Mouse (Mus musculus) midbrain, postnatal 0 days (tissue): ENCODE measurements at regions not wholly inside any gene's neighbourhood (a gene's known extent, or its start where the extent isn't known, plus 50 kb on each side); places are given as distances from the start of the nearest gene placed in this dataset.
"Not testable (repeated sequence)": the region's sequence is repeated elsewhere in the genome, so short reads cannot be mapped to it uniquely, and the experiment has no call there.

Experiments
- ATAC-seq: fragments of 200-750 bp; cut with Nextera tagmentation; 2 replicates; pipeline ENCODE4 v1.8.0; 2017; ENCODE audit warnings: moderate number of reproducible peaks, mild to moderate bottlenecking, moderate TSS enrichment, moderate library complexity; ENCODE audit not compliant: low FRiP score
- DNase-seq: peaks from one replicate; pipeline ENCODE4 v3.0.0-alpha.2; 2015; ENCODE audit warnings: low spot score
- H3K27ac ChIP-seq: fragments of 300-500 bp; sonication (generic); 2 replicates; pipeline ENCODE4 v1.5.1; 2014; ENCODE audit warnings: low read depth, mild to moderate bottlenecking, low read length, mixed read lengths
- H3K27me3 ChIP-seq: fragments of 300-500 bp; sonication (generic); 2 replicates; pipeline ENCODE4 v1.6.1; 2014; ENCODE audit warnings: low read length, control low read depth, mixed read lengths; ENCODE audit not compliant: insufficient read depth
- H3K36me3 ChIP-seq: fragments of 300-500 bp; sonication (generic); 2 replicates; pipeline ENCODE4 v1.6.1; 2014; ENCODE audit warnings: low read length, control low read depth, mixed read lengths; ENCODE audit not compliant: insufficient read depth
- H3K4me1 ChIP-seq: fragments of 300-500 bp; sonication (generic); 2 replicates; pipeline ENCODE4 v1.6.1; 2014; ENCODE audit warnings: mild to moderate bottlenecking, control low read depth, antibody characterized with exemption, low read length, mixed read lengths; ENCODE audit not compliant: insufficient read depth
- H3K4me2 ChIP-seq: fragments of 300-500 bp; sonication (generic); 2 replicates; pipeline ENCODE4 v1.6.1; 2014; ENCODE audit warnings: low read depth, mild to moderate bottlenecking, low read length, mixed read lengths; ENCODE audit not compliant: poor library complexity, severe bottlenecking
- H3K4me3 ChIP-seq: fragments of 300-500 bp; sonication (generic); 2 replicates; pipeline ENCODE4 v1.5.1; 2014; ENCODE audit warnings: low read depth, mild to moderate bottlenecking, low read length, moderate library complexity
- H3K9ac ChIP-seq: fragments of 300-500 bp; sonication (generic); replicated peaks from 2 replicates; pipeline ENCODE4 v1.6.1; 2014; ENCODE audit warnings: mild to moderate bottlenecking, low read length, moderate library complexity, mixed read lengths; ENCODE audit not compliant: poor library complexity, severe bottlenecking
- H3K9me3 ChIP-seq: fragments of 300-500 bp; sonication (generic); 2 replicates; pipeline ENCODE4 v1.6.1; 2016; ENCODE audit warnings: low read length, control low read depth
- CTCF ChIP-seq: IDR thresholded peaks from 2 replicates; pipeline ENCODE4 v1.5.1; 2016; ENCODE audit warnings: antibody characterized with exemption, mild to moderate bottlenecking
- WGBS: fragments of 180-500 bp; shearing (Covaris S2); extraction: QIAGEN DNeasy Blood & Tissue Kit; methylation state at CpG from one replicate; pipeline ENCODE4 v1.1.7; 2014; 5-methylcytosine and 5-hydroxymethylcytosine counted together

DNA sequence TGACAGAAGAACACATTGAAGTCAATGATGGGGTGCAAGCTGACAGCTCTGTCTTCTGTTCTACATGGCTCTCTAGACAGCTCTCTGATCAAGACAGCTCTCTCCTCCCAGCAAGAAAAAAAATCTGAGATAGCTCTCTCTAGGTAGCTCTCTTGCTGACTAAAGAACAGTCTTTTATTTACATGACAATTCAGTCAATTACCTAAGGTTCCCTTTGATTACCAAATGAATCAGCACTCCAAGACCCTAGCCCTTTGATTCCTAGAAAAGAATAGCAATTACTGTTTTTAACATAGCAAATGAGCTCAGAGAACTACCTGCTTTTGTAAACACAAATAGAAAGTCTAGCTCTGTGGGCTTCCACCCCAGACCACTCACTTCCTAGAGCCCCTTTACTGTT is 264.1 kb downstream of the Gm6685 start:
- Histone ChIP-seq H3K9me3 (no peaks in the 10 kb centered on the region), H3K27me3 (no peaks in the 10 kb centered on the region), H3K4me3 (no peak overlapping the region), H3K27ac (no peak overlapping the region), H3K9ac (no peak overlapping the region), H3K4me2 (no peak overlapping the region), H3K36me3 (no peaks in the 10 kb centered on the region), H3K4me1 (no peaks in the 10 kb centered on the region)
- DNase-seq (no peak), ATAC-seq (no peak)
- TF ChIP-seq CTCF = no peak

DNA sequence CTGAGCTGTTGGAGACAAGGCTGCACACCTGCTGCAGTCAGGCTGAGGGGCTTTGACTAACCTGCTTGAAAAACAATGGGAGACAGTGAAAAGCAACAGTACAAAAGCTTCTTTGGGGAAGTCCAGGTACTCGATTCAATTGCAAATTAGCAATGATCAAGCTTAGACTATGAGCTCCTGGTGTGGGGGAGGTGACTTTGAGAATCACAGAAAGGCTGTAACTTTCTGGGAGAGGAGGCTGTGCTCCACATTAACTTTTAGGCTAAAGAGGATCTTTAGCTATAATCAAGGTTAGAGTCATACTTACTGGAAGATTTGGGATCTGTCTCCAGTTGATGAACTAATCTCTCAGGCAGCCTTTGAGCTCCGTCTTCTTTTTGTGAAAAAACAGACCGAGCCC is 303.4 kb downstream of the Gm6685 start:
- H3K9me3 ChIP-seq, H3K27ac ChIP-seq, ATAC-seq, DNase-seq, H3K9ac ChIP-seq, H3K4me2 ChIP-seq, H3K4me3 ChIP-seq, H3K36me3 ChIP-seq, H3K4me1 ChIP-seq, H3K27me3 ChIP-seq: not testable (repeated sequence)
- WGBS = 87% methylated on average over 3 of the region's 3 CpGs

DNA sequence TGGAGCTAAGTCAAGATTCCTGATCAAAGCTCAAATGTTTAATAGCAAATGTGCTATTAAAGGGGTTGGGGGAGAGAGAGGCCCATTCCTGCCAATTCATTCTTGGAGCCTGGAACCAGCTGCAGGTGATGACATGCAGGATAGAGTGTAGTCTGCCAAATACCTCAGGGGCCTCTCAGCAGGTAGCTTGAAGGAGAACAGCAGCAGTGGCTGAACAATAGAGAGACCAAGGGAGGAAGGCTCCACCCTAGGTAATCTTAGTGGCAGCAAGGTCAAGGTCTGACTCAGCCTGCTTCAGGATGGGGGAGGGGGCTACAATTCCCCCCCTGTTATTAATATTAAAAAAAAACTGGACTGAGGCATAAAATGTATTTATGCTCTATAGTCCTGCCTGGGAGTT is 304.1 kb downstream of the Gm6685 start:
- H3K9ac ChIP-seq, DNase-seq, H3K27ac ChIP-seq, H3K36me3 ChIP-seq, ATAC-seq, H3K27me3 ChIP-seq, H3K4me3 ChIP-seq, H3K4me1 ChIP-seq, H3K4me2 ChIP-seq, H3K9me3 ChIP-seq: not testable (repeated sequence)

DNA sequence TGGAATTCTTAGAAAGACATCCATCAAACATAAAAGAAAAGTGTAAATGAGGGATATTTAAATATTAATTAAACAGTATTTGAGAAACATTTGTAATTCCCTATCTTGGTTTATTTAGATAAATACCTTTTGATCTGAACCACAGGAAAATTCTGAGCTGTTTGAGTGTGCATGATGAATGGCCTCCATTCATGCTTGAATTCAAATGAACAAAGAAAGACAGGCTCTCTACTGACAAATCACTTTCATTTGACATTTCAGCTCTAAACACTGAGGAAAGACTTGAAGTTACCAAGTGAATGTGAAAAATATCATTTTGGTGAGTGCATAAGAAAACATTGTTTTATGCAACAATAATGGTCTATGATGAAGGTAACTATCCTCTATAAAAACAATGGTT is 316.8 kb downstream of the Gm6685 start:
- H3K36me3 ChIP-seq = no peaks in the 10 kb centered on the region
- H3K4me3 ChIP-seq = no peak overlapping the region
- no peak for ATAC-seq
- H3K4me1 ChIP-seq = no peaks in the 10 kb centered on the region
- DNase-seq = peak; percentile 2
- no peak overlapping the region for H3K27ac ChIP-seq
- TF ChIP-seq CTCF = no peak
- H3K9ac ChIP-seq = no peak overlapping the region
- no peaks in the 10 kb centered on the region for H3K9me3 ChIP-seq
- no peak overlapping the region for H3K4me2 ChIP-seq
- no peaks in the 10 kb centered on the region for H3K27me3 ChIP-seq

DNA sequence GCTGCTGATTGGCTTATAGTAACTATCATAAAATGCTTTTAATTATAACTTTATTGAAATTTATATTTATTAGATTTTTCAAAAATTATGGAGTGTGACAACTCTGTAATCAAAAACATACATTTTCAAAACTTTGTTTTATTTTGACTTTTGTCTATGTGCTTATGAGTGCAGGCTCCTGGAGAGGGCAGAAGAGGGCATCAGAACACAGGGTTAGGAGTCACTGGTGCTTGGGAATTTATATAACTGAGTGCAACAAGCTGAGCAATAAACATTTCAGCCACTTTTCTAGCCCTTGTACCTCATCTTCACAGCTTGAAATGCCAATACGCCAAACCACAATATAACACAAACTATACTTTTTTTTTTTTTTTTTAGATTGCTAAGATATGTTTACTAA is 318.9 kb downstream of the Gm6685 start:
- ATAC-seq = no peak

More for the DNA sequence above, 318.9 kb downstream of the Gm6685 start:
- Histone ChIP-seq H3K4me2 (no peak overlapping the region), H3K27ac (no peak overlapping the region), H3K27me3 (no peaks in the 10 kb centered on the region), H3K9ac (no peak overlapping the region), H3K9me3 (no peaks in the 10 kb centered on the region), H3K36me3 (no peaks in the 10 kb centered on the region), H3K4me3 (no peak overlapping the region), H3K4me1 (no peaks in the 10 kb centered on the region)
- WGBS = 72% methylated on average over 1 of the region's 1 CpGs
- peak; percentile 60 for TF ChIP-seq CTCF
- peak; percentile 4 for DNase-seq
